Mouse (Mus musculus) megakaryocyte, embryonic 14.5 days (primary cell): ENCODE measurements at regions not wholly inside any gene's neighbourhood (a gene's known extent, or its start where the extent isn't known, plus 50 kb on each side); places are given as distances from the start of the nearest gene placed in this dataset.

Source experiments
- H3K27me3 ChIP-seq: replicated peaks from 2 replicates; pipeline ENCODE3; 2012; ENCODE audit warnings: inconsistent platforms
- H3K36me3 ChIP-seq: replicated peaks from 2 replicates; pipeline ENCODE3; 2012; ENCODE audit warnings: low read length, inconsistent platforms, mixed read lengths
- H3K4me1 ChIP-seq: 2 replicates; pipeline ENCODE4 v1.6.1; 2012; ENCODE audit warnings: inconsistent platforms
- H3K4me3 ChIP-seq: replicated peaks from 2 replicates; pipeline ENCODE3; 2012; ENCODE audit warnings: moderate library complexity, mild to moderate bottlenecking, inconsistent platforms
- H3K9me3 ChIP-seq: 2 replicates; pipeline ENCODE4 v1.6.1; 2012; ENCODE audit warnings: inconsistent platforms
- FLI1 ChIP-seq: IDR thresholded peaks from 2 replicates; pipeline ENCODE4 v1.6.1; 2012; ENCODE audit warnings: low read length, inconsistent platforms, mixed read lengths
- GATA1 ChIP-seq: IDR thresholded peaks from 3 replicates; pipeline ENCODE4 v1.6.1; 2012; ENCODE audit warnings: mixed read lengths, low read length, inconsistent platforms, borderline replicate concordance

GRCm38 (mm10) chr2:108755821-108756220 is 524.7 kb upstream of the Kif18a start:
- TF ChIP-seq FLI1 (no peak), GATA1 (no peak)
- no peaks in the 10 kb centered on the region for H3K4me1 ChIP-seq
- no peaks in the 10 kb centered on the region for H3K9me3 ChIP-seq
- H3K4me3 ChIP-seq: no peak overlapping the region
- H3K36me3 ChIP-seq: no peaks in the 10 kb centered on the region
- no peaks in the 10 kb centered on the region for H3K27me3 ChIP-seq

- Histone ChIP-seq H3K9me3 (no peaks in the 10 kb centered on the region), H3K27me3 (no peaks in the 10 kb centered on the region), H3K36me3 (no peaks in the 10 kb centered on the region), H3K4me1 (no peaks in the 10 kb centered on the region), H3K4me3 (no peak overlapping the region)
- no peak for TF ChIP-seq GATA1
- TF ChIP-seq FLI1: no peak
Measured at GRCm38 (mm10) chr2:108756251-108756650, 524.3 kb upstream of the Kif18a start.

GRCm38 (mm10) chr2:108764703-108765102 is 515.8 kb upstream of the Kif18a start:
- Histone ChIP-seq H3K27me3 (no peaks in the 10 kb centered on the region), H3K4me3 (peak overlapping the region; percentile 79), H3K9me3 (no peaks in the 10 kb centered on the region), H3K4me1 (no peaks in the 10 kb centered on the region), H3K36me3 (no peaks in the 10 kb centered on the region)
- no peak for TF ChIP-seq FLI1
- no peak for TF ChIP-seq GATA1

GRCm38 (mm10) chr2:108766461-108766860 is 514.1 kb upstream of the Kif18a start:
- TF ChIP-seq FLI1: no peak
- TF ChIP-seq GATA1: no peak
- Histone ChIP-seq H3K4me1 (no peaks in the 10 kb centered on the region), H3K4me3 (no peak overlapping the region), H3K9me3 (no peaks in the 10 kb centered on the region), H3K27me3 (no peaks in the 10 kb centered on the region), H3K36me3 (no peaks in the 10 kb centered on the region)

GRCm38 (mm10) chr2:108770383-108770782 is 510.2 kb upstream of the Kif18a start:
- TF ChIP-seq FLI1: no peak
- TF ChIP-seq GATA1: no peak
- Histone ChIP-seq H3K4me1 (no peaks in the 10 kb centered on the region), H3K9me3 (no peaks in the 10 kb centered on the region)

GRCm38 (mm10) chr2:108783457-108783856 is 497.1 kb upstream of the Kif18a start:
- H3K4me1 ChIP-seq: no peaks in the 10 kb centered on the region
- H3K9me3 ChIP-seq: peaks cover 9% of the 10 kb centered on the region
- no peaks in the 10 kb centered on the region for H3K27me3 ChIP-seq
- TF ChIP-seq FLI1: no peak
- TF ChIP-seq GATA1: no peak
- H3K36me3 ChIP-seq: no peaks in the 10 kb centered on the region
- no peak overlapping the region for H3K4me3 ChIP-seq

More at GRCm38 (mm10) chr2:108770383-108770782, 510.2 kb upstream of the Kif18a start:
- H3K36me3 ChIP-seq: no peaks in the 10 kb centered on the region
- no peak overlapping the region for H3K4me3 ChIP-seq
- H3K27me3 ChIP-seq: no peaks in the 10 kb centered on the region

GRCm38 (mm10) chr2:108785161-108785957 is 495.2 kb upstream of the Kif18a start:
- Histone ChIP-seq H3K4me1 (no peaks in the 10 kb centered on the region), H3K9me3 (peaks cover 9% of the 10 kb centered on the region), H3K4me3 (no peak overlapping the region), H3K27me3 (no peaks in the 10 kb centered on the region), H3K36me3 (no peaks in the 10 kb centered on the region)
- TF ChIP-seq GATA1 (no peak), FLI1 (no peak)

- Histone ChIP-seq H3K4me3 (no peak overlapping the region), H3K9me3 (peaks cover 9% of the 10 kb centered on the region), H3K4me1 (no peaks in the 10 kb centered on the region), H3K36me3 (no peaks in the 10 kb centered on the region), H3K27me3 (no peaks in the 10 kb centered on the region)
- TF ChIP-seq GATA1 (no peak), FLI1 (no peak)
Measured at GRCm38 (mm10) chr2:108789166-108789565, 491.4 kb upstream of the Kif18a start.

- Histone ChIP-seq H3K36me3 (no peaks in the 10 kb centered on the region), H3K9me3 (no peaks in the 10 kb centered on the region), H3K27me3 (no peaks in the 10 kb centered on the region), H3K4me3 (no peak overlapping the region), H3K4me1 (no peaks in the 10 kb centered on the region)
- TF ChIP-seq GATA1 (no peak), FLI1 (no peak)
Measured at GRCm38 (mm10) chr2:108795145-108795544, 485.4 kb upstream of the Kif18a start.

GRCm38 (mm10) chr2:108796816-108797581 is 483.5 kb upstream of the Kif18a start:
- Histone ChIP-seq H3K4me3 (no peak overlapping the region), H3K9me3 (no peaks in the 10 kb centered on the region), H3K36me3 (no peaks in the 10 kb centered on the region), H3K4me1 (no peaks in the 10 kb centered on the region), H3K27me3 (no peaks in the 10 kb centered on the region)
- no peak for TF ChIP-seq GATA1
